Mouse (Mus musculus): ENCODE results near the gene Vps13c. TPM values are rescaled to one million over a fixed set of nuclear protein-coding genes. Genes with fewer than 3 reads are reported as not detected.

The Vps13c gene
- polyA plus RNA-seq, 1 experiment from 2014 or later, result 7.1 TPM

DNA sequence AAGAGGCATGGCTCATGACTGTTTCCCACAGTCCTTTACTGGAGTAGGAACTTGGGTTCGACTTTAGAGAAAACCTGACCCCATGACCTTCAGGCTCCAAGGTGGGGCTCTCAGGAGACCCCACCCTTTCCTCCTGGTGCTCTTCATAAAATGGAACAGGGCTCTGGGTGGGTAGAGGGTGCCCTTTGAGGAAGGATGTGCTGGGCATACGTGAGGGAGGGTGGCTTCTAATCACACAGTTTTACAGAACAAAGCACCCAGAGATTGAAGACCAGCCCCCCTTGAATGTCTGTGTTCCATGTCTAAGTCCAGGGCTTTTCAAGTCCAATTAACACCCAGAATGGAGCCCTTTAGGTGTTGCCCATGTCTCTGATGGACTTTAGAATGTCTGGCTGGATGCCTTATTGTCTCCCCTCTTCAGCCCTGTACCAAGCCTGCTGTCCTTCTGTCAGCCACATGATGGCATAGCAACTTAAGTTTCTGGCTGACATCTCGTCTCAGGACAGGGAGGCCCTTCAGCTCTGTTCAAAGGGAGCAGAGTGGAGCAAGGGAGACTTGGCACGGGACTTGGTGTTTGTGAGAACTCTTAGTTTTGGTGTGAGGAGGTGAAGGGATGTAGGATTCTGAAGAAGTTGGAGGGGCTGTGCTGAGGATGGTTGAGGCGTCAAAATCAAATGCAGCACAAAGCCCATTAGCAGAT, 176.2 kb downstream of the Vps13c start:
- no peaks in the 10 kb centered on the region for H3K9me3 ChIP-seq (ENCODE audit: control insufficient read depth, low read length)
- peak; percentile 86 for DNase-seq (ENCODE audit: low spot score, missing footprints)
- H3K4me2 ChIP-seq, result no peak overlapping the region
- H3K9ac ChIP-seq (ENCODE audit: low read length), result no peak overlapping the region
- H3K27ac ChIP-seq (ENCODE audit: low read depth, low read length), result no peak overlapping the region
- no peak overlapping the region for H3K4me3 ChIP-seq (ENCODE audit: low read depth, low read length)
- H3K4me1 ChIP-seq (ENCODE audit: control insufficient read depth, insufficient read depth, low read length), result no peaks in the 10 kb centered on the region
- H3K27me3 ChIP-seq (ENCODE audit: control insufficient read depth, insufficient read depth, low read length), result no peaks in the 10 kb centered on the region
- 0 out of 2 replicates have a peak, but pooled peaks have one; percentile 73 for ATAC-seq (ENCODE audit: low FRiP score)
- WGBS, result 56% methylated on average over 5 of the region's 5 CpGs
- H3K36me3 ChIP-seq (ENCODE audit: control insufficient read depth, insufficient read depth, low read length), result no peaks in the 10 kb centered on the region

DNA sequence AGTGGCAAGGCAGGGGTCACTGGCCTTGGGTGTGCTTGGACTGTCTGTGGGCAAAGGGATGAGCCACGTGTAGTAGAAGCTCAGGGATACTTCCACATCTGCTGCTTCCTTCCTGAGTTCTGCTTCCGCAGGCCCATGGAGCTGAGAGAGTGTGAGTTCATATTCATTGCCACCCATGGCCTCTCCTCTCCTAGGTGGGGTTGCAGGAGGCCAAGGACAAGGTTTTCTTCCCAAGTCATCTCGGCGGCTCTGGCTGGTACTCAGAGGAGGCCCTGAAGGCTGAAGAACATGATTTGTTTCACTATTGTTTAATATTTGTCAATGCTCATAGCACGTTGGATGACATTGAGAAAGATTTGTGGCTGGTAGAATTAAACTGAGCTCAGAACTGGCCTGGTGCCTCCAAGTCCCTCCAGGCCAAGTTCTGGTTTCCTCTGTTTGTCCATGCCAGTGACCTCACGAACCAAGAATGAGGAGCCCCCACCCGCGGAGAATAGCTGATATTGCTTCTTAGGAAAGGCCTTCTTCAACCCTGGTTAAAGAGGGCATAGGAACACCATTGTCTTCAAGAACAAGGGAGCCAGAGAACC, 180.7 kb downstream of the Vps13c start:
- 89% methylated on average over 8 of the region's 8 CpGs for WGBS
- DNase-seq (ENCODE audit: low spot score, missing footprints), result no peak
- Histone ChIP-seq H3K36me3 (ENCODE audit: control insufficient read depth, insufficient read depth, low read length) (no peaks in the 10 kb centered on the region), H3K4me3 (ENCODE audit: low read depth, low read length) (no peak overlapping the region), H3K4me2 (no peak overlapping the region), H3K27ac (ENCODE audit: low read depth, low read length) (no peak overlapping the region), H3K9me3 (ENCODE audit: control insufficient read depth, low read length) (no peaks in the 10 kb centered on the region), H3K4me1 (ENCODE audit: control insufficient read depth, insufficient read depth, low read length) (no peaks in the 10 kb centered on the region), H3K9ac (ENCODE audit: low read length) (no peak overlapping the region), H3K27me3 (ENCODE audit: control insufficient read depth, insufficient read depth, low read length) (no peaks in the 10 kb centered on the region)
- no peak for ATAC-seq (ENCODE audit: low FRiP score)

DNA sequence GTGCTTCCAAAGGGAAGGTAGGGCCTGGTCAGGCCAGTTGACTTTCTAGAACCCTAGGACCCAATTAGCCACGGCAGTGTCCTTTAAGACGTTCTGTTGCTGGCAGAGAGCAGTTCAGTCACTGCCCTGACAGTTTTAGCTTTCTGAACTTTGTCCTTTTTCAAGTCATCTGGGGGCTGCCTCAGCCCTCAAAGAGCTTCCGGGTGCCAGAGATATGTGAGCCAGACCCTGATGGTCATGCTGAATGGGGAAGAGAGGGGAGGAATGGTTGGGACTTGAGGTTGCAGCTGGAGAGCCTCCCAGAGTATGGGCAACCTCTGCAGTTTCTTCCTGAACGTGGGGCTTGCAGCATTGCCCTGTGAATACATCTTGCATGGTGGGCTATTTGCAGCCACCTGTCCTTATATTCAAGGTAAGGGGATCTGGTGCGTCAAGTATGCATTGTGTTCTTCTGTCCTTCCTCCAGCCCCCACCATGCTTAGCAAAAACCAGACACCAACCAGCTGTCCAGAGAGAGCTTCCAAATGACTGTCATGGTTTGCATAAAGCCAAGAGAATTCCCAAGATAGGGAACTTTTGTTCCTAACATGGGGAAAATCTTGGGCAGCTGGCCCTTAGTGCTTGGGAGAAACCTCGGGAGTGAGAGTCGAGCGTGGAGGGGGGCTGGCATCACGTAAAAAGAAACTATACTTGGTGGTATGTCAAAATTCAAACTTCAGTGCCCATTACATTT, 182.3 kb downstream of the Vps13c start:
- Histone ChIP-seq H3K27ac (ENCODE audit: low read depth, low read length) (no peak overlapping the region), H3K36me3 (ENCODE audit: control insufficient read depth, insufficient read depth, low read length) (no peaks in the 10 kb centered on the region), H3K4me3 (ENCODE audit: low read depth, low read length) (no peak overlapping the region), H3K4me2 (no peak overlapping the region), H3K9ac (ENCODE audit: low read length) (no peak overlapping the region), H3K27me3 (ENCODE audit: control insufficient read depth, insufficient read depth, low read length) (no peaks in the 10 kb centered on the region), H3K4me1 (ENCODE audit: control insufficient read depth, insufficient read depth, low read length) (no peaks in the 10 kb centered on the region), H3K9me3 (ENCODE audit: control insufficient read depth, low read length) (no peaks in the 10 kb centered on the region)
- ATAC-seq (ENCODE audit: low FRiP score) (no peak), DNase-seq (ENCODE audit: low spot score, missing footprints) (no peak)
- 89% methylated on average over 9 of the region's 9 CpGs for WGBS

DNA sequence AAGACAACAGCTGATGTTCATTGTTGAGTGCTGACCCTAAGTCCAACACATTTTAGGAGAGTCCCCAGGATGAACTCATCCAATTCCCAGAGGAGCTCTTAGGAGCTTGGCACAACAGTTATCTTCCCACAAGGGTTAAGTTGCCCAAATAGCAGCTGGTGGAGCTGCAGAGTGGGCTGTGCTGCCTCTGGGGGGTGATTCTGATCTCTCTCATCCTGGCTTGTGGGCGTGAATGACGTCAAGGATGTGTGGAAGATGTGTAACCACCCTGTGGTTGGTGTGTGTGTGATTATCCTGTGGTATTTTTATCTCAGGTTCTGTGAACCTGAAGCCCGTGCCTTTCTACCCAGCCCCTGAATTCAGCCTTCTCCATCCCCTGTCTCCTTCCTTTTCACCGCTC, 188.4 kb downstream of the Vps13c start:
- H3K9ac ChIP-seq (ENCODE audit: low read length), result no peak overlapping the region
- H3K4me1 ChIP-seq (ENCODE audit: control insufficient read depth, insufficient read depth, low read length), result no peaks in the 10 kb centered on the region
- DNase-seq (ENCODE audit: low spot score, missing footprints) (no peak), ATAC-seq (ENCODE audit: low FRiP score) (no peak)
- no peak overlapping the region for H3K4me2 ChIP-seq
- WGBS, result 82% methylated on average over 4 of the region's 4 CpGs
- no peak overlapping the region for H3K27ac ChIP-seq (ENCODE audit: low read depth, low read length)
- H3K9me3 ChIP-seq (ENCODE audit: control insufficient read depth, low read length), result no peaks in the 10 kb centered on the region
- no peak overlapping the region for H3K4me3 ChIP-seq (ENCODE audit: low read depth, low read length)
- no peaks in the 10 kb centered on the region for H3K27me3 ChIP-seq (ENCODE audit: control insufficient read depth, insufficient read depth, low read length)
- H3K36me3 ChIP-seq (ENCODE audit: control insufficient read depth, insufficient read depth, low read length), result no peaks in the 10 kb centered on the region

DNA sequence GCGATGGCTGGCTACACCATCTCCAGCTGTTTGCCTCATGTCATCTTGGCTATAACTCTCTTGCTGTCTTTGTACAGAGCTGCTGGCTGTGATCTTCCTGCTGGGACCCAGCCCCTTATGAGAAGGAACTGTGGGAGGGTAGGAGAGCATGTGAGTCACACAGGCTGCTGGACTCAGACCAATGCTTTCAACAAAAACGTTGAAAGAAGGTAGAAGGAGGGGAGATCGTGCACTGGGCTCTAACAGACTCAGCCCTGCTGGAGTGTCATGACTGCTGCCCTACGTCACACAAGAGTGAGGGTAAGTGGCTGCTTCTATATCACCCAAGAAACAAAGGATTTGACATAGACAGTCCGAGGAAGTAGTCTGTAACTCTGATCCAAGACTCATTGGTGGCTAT, 193.6 kb downstream of the Vps13c start:
- Histone ChIP-seq H3K27ac (ENCODE audit: low read depth, low read length) (no peak overlapping the region), H3K4me1 (ENCODE audit: control insufficient read depth, insufficient read depth, low read length) (no peaks in the 10 kb centered on the region), H3K9me3 (ENCODE audit: control insufficient read depth, low read length) (no peaks in the 10 kb centered on the region), H3K27me3 (ENCODE audit: control insufficient read depth, insufficient read depth, low read length) (no peaks in the 10 kb centered on the region), H3K36me3 (ENCODE audit: control insufficient read depth, insufficient read depth, low read length) (no peaks in the 10 kb centered on the region), H3K4me2 (no peak overlapping the region), H3K4me3 (ENCODE audit: low read depth, low read length) (no peak overlapping the region), H3K9ac (ENCODE audit: low read length) (no peak overlapping the region)
- 79% methylated on average over 5 of the region's 5 CpGs for WGBS
- ATAC-seq (ENCODE audit: low FRiP score), result no peak
- no peak for DNase-seq (ENCODE audit: low spot score, missing footprints)

Other genes with a start within 250 kb of the Vps13c start
- gene C2cd4b, start 81.0 kb upstream of the Vps13c start, polyA plus RNA-seq (2014; fragmentation: Nextera tagmentation; extraction: Ambion mirVana), result not detected in 2 replicates
- gene C2cd4a, start 8.1 kb upstream of the Vps13c start, polyA plus RNA-seq (2014; fragmentation: Nextera tagmentation; extraction: Ambion mirVana), result not detected in 2 replicates

Measured in midbrain, embryonic 11.5 days (tissue).